Mouse (Mus musculus): ENCODE measurements around the gene Snap47. TPM values are rescaled to one million over a fixed set of nuclear protein-coding genes. Genes with fewer than 3 reads are reported as not detected.

Gene Snap47
- total RNA-seq (2021) = 100 to 1,000 TPM; 267 to 307 TPM

GRCm38 (mm10) chr11:59451086-59451485, at the start of gene Snap47:
Snap47 (minus strand) TSS chr11:59451186.
- no peak for DNase-seq
- intact Hi-C loops (cut with DNase I) = no loop called here

GRCm38 (mm10) chr11:59497747-59498146, 46.8 kb upstream of the Snap47 start:
- intact Hi-C loops (cut with DNase I) = no loop called here
- DNase-seq = no peak

DNA sequence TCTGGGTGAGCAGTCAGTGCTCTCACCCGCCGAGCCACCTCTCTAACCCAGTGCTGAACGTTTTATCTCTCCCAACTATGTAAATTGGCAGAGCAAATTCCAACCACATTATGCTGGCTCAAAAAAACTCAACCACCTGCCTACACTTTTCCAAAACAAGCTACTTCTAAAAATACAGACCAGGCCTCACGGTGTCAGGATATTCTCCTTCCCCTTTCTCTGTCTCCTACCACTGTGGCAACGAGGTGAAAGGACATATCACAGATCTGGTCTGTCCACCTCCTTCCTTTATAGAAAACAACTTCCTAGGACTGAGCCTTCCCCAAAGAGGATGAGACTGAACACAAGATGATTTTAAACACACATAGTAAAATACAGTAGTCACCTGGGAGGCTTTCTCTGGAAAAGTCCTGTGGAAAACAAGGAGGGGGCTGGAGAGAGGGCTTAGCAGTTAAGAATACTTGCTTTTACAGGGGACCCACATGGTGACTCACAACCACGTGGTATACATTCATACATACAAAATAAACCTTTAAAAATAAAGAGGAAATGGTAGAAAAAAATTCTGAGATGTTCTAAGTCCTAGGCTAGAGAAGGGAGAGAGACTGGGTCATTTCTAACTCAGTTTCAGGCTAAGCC, 45.8 kb upstream of the Snap47 start:
- no peak for DNase-seq
- intact Hi-C loops (cut with DNase I) = no loop called here

GRCm38 (mm10) chr11:59486222-59486621, 35.2 kb upstream of the Snap47 start:
- no peak for DNase-seq
- intact Hi-C loops (cut with DNase I) = no loop called here

DNA sequence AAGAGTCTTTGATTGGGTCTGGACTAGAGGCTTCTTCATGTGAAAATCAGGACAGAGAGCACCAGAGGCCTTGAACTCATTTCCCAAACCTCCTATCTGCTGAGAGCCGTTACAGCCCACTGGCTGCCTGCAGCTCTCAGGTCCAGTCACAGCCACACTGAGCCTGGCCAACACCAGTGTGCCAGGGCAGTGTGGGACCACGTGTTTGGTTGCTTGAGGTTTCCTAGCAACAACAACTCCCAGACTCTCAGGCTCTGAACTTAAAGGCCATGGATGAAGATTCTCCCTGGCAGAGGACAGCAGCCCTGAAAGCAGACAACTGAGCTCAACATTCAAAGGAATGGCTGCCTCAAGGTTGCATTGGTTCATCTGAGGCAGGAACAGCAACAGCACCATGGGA, 34.7 kb upstream of the Snap47 start:
- intact Hi-C loops (cut with DNase I) = no loop called here
- DNase-seq = no peak

DNA sequence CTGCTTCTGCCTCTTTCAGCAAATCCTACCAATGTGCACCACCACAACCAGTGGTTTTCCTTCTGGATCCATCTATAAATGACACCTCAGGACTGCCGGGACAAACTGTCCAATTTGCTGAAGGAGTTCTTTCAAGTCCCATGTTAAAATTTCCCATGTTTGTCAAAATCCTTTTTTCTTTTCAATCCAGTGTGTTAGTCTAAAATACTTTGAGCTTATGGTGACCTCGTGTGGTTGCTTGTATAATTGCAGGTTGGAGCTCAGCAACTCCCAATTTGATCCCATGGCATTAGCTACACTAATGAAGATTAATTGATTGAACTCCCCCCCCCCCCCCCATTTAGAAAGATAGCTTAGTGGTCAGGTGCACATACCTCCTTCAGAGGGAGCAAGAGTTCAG, 32.2 kb upstream of the Snap47 start:
- intact Hi-C loops (cut with DNase I) = loop anchor here (5.0 kb wide), 1 partner anchor 176 kb away; the partner anchor contains the start of gene Wnt9a
- peak; percentile 43 for DNase-seq

- no peak for DNase-seq
- intact Hi-C loops (cut with DNase I) = no loop called here
These were observed 26.3 kb upstream of the Snap47 start for GRCm38 (mm10) chr11:59477240-59477639.

DNA sequence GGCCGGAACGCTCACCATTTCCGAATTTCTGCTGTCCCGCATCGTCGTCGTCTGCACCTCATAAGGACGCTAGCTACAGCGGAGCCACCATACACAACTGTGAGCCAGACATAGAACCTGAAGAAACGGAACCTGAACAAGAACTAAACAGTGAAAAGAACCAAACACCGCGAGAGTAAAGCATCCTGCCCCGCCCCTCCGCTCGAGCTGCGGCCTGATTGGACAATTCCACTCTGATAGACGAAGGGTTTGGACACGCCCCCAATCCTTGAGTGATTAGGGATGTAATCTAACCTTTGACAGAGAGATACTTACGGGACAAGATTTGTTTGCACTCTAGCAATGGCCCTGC, 21.3 kb upstream of the Snap47 start, which contains the start of gene Zfp867:
Gene Zfp867 (minus strand): TSS at position 149 of the 352 bp plus-strand sequence.
- intact Hi-C loops (cut with DNase I) = no loop called here
- peak; percentile 91 for DNase-seq

- DNase-seq = peak; percentile 24
- intact Hi-C loops (cut with DNase I) = no loop called here
These were observed 20.7 kb upstream of the Snap47 start for GRCm38 (mm10) chr11:59471413-59472325.

DNA sequence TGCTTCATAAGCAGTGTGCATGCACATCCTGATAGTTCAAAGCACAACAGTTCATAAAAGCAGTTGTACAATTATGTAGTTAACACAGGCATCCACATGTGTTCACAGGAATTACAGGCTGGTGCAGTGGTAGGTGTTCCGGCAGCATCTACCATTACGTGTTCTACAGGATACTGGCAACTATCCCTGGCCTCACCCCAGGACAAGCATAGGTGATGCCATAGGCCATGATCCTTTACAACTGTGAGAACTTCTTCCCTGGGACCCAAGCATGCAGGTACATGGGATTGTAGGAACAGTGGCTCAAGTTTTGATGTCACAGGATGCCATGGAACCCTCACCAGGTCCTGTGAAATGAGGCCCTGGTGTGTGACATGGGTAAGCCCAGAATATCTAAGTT, 9.5 kb upstream of the Snap47 start:
- intact Hi-C loops (cut with DNase I) = no loop called here
- no peak for DNase-seq

GRCm38 (mm10) chr11:59458973-59459372, 8.0 kb upstream of the Snap47 start:
- no peak for DNase-seq
- intact Hi-C loops (cut with DNase I) = no loop called here

- DNase-seq = no peak
- intact Hi-C loops (cut with DNase I) = no loop called here
These were observed 5.9 kb upstream of the Snap47 start for GRCm38 (mm10) chr11:59456891-59457290.

- no peak for DNase-seq
- intact Hi-C loops (cut with DNase I) = no loop called here
These were observed 5.4 kb upstream of the Snap47 start for GRCm38 (mm10) chr11:59456346-59456745.

- peak; percentile 35 for DNase-seq
- intact Hi-C loops (cut with DNase I) = no loop called here
These were observed 685 bp downstream of the Snap47 start for GRCm38 (mm10) chr11:59450230-59450771.

GRCm38 (mm10) chr11:59449741-59450229, 1.2 kb downstream of the Snap47 start, which contains the start of gene Jmjd4:
Jmjd4 (plus strand) TSS chr11:59450045.
- peak; percentile 93 for DNase-seq
- intact Hi-C loops (cut with DNase I) = no loop called here

DNA sequence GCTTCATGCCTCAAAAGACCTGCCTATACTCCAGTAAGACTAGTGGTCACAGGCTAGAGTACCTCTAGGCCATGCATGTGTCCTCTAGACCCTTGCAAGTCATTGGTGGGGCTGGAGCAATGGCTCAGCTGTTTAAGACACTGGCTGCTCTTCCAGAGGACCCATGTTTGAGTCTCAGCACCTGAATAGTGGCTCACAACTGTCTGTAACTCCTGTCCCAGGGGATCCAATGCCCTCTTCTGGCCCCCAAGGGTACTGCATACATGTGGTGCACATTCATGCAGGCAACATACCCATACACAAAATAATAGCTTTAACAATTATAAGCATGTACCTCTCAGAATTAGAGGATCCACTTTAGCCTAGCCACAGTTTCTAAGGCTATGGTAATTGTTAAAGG, 7.9 kb downstream of the Snap47 start:
- no peak for DNase-seq
- intact Hi-C loops (cut with DNase I) = no loop called here

DNA sequence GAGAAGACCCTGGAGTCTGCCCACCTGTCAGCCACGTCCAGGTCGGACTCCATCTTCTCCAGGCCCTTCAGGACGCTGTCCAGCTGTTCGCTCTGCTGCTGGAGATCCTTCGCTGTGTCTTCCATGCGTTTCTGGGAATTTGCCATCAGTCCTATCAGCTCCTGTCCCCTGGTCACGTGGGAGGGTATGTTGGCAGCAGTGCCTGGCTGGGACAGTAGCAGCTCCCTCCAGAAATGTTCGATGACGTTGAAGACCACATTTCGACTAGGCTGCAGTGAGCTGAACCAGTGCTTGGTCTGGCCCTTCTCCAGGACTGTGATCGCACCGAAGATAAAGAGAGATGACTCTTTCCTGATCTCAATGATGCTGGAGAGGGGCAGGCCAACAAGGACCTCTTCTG, 13.0 kb downstream of the Snap47 start:
- intact Hi-C loops (cut with DNase I) = no loop called here
- DNase-seq = no peak

- DNase-seq = no peak
- intact Hi-C loops (cut with DNase I) = no loop called here
These were observed 18.7 kb downstream of the Snap47 start for GRCm38 (mm10) chr11:59432261-59432660.

GRCm38 (mm10) chr11:59429959-59430358, 21.0 kb downstream of the Snap47 start:
- DNase-seq = no peak
- intact Hi-C loops (cut with DNase I) = no loop called here

DNA sequence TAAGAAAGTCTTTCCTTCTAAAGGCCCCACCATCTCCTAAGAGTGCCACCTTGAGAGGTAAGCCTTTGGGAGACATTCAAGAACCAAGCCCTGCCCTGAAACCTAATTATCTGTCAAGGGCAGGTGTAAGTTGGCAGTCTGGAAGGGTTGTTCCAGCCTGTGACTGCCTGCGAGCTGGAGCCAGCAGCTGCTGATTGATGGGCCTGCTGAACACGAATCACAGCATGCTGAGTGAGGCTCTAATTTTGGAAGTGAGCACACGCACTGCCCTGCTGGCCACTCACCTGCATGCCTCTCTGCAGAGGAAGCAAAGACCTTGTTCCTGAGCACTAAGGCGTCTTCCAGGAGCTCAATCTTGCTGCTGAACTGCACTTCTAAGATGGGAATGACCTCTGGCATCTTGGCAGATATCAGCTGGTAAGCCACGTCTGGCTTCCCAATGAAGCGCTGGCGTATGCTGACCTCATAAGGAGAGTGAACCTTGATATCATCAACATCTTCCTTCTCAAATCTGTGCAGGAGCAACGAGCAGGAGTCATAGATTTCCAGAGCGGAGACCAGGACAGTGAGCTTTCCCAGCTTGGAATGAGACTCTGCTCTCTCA, 22.8 kb downstream of the Snap47 start:
- no peak for DNase-seq
- intact Hi-C loops (cut with DNase I) = no loop called here

- intact Hi-C loops (cut with DNase I) = no loop called here
- no peak for DNase-seq
These were observed 25.3 kb downstream of the Snap47 start for GRCm38 (mm10) chr11:59425671-59426101.
